Mouse (Mus musculus) thymus, postnatal 0 days (tissue): ENCODE measurements at regions not wholly inside any gene's neighbourhood (a gene's known extent, or its start where the extent isn't known, plus 50 kb on each side); places are given as distances from the start of the nearest gene placed in this dataset.
A peak's percentile ranks its signal among the peaks of the same experiment; 100 is the strongest.

Experiments
- DNase-seq: peaks from one replicate; pipeline ENCODE4 v3.0.0-alpha.2; 2015; ENCODE audit warnings: low spot score

GRCm38 (mm10) chr15:50942429-50942828 is 2942.3 kb upstream of the Gm7489 start:
- no peak for DNase-seq

GRCm38 (mm10) chr15:50944976-50945375 is 2939.7 kb upstream of the Gm7489 start:
- DNase-seq, result no peak

GRCm38 (mm10) chr15:50959109-50959508 is 2925.6 kb upstream of the Gm7489 start:
- no peak for DNase-seq

- no peak for DNase-seq
Measured at GRCm38 (mm10) chr15:50963606-50964005, 2921.1 kb upstream of the Gm7489 start.

GRCm38 (mm10) chr15:50964236-50964635 is 2920.5 kb upstream of the Gm7489 start:
- no peak for DNase-seq

- no peak for DNase-seq
Measured at GRCm38 (mm10) chr15:50967176-50967575, 2917.5 kb upstream of the Gm7489 start.

- no peak for DNase-seq
Measured at GRCm38 (mm10) chr15:50970637-50971036, 2914.1 kb upstream of the Gm7489 start.

- DNase-seq, result no peak
Measured at GRCm38 (mm10) chr15:50972593-50972992, 2912.1 kb upstream of the Gm7489 start.

GRCm38 (mm10) chr15:50974002-50974754 is 2910.5 kb upstream of the Gm7489 start:
- no peak for DNase-seq

- no peak for DNase-seq
Measured at GRCm38 (mm10) chr15:50989457-50989856, 2895.2 kb upstream of the Gm7489 start.

GRCm38 (mm10) chr15:50991667-50992066 is 2893.0 kb upstream of the Gm7489 start:
- no peak for DNase-seq

GRCm38 (mm10) chr15:50992246-50992645 is 2892.5 kb upstream of the Gm7489 start:
- DNase-seq, result no peak

GRCm38 (mm10) chr15:50993121-50993520 is 2891.6 kb upstream of the Gm7489 start:
- DNase-seq, result no peak

- DNase-seq, result no peak
Measured at GRCm38 (mm10) chr15:50995688-50996087, 2889.0 kb upstream of the Gm7489 start.

GRCm38 (mm10) chr15:50996296-50996695 is 2888.4 kb upstream of the Gm7489 start:
- no peak for DNase-seq

- peak; percentile 29 for DNase-seq
Measured at GRCm38 (mm10) chr15:50997209-50997763, 2887.4 kb upstream of the Gm7489 start.

- no peak for DNase-seq
Measured at GRCm38 (mm10) chr15:51038968-51039367, 2845.7 kb upstream of the Gm7489 start.

- no peak for DNase-seq
Measured at GRCm38 (mm10) chr15:51070538-51070937, 2814.2 kb upstream of the Gm7489 start.

GRCm38 (mm10) chr15:51071132-51071656 is 2813.5 kb upstream of the Gm7489 start:
- no peak for DNase-seq

- DNase-seq, result no peak
Measured at GRCm38 (mm10) chr15:51073678-51074077, 2811.0 kb upstream of the Gm7489 start.

- DNase-seq, result no peak
Measured at GRCm38 (mm10) chr15:51074196-51074595, 2810.5 kb upstream of the Gm7489 start.

GRCm38 (mm10) chr15:51083677-51084322 is 2800.9 kb upstream of the Gm7489 start:
- no peak for DNase-seq
